Mouse (Mus musculus): ENCODE data around the gene Pbx1. TPM values are rescaled to one million over a fixed set of nuclear protein-coding genes. Genes with fewer than 3 reads are reported as not detected.
A peak's percentile ranks its signal among the peaks of the same experiment; 100 is the strongest.

Pbx1 gene
- polyA plus RNA-seq, 1 experiment from 2014 or later: 73.7 TPM

DNA sequence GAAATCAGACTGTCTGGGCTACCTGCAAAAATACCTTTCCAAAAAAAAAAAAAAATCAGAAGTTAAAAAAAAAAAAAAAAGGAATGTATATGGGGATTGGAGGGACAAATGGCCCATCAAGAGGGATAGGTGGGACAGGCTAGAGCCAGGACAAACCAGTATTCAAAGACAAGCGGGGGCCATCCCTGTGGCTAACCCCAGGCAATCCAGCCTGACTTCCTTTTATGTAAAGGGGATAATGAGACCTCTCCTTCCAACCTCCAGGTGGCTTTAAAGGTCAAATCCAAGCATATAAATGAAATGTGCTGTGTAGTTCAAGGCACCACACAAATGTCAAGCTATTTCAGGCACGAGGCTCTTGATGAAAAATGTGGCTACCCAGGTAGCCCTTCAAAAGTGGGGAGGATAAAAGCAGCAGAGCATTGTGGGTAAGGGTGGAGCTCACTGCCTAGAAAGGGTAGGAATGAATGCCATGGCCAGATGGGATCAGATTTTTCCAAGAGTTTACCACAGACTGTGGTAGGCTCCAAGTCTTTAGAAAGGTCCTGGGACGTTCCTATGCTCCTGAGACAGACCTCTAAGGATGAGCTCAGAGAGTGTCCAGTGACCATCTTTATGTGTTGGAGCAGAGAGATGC, 36.4 kb downstream of the Pbx1 start:
- no peak for ATAC-seq (ENCODE audit: low FRiP score, low read depth)
- H3K9me3 ChIP-seq: no peaks in the 10 kb centered on the region
- peaks cover 13% of the 10 kb centered on the region for H3K36me3 ChIP-seq
- peaks cover 49% of the 10 kb centered on the region for H3K4me1 ChIP-seq
- no peak overlapping the region for H3K27ac ChIP-seq (replicated peaks)
- H3K27me3 ChIP-seq: no peaks in the 10 kb centered on the region
- no peak overlapping the region for H3K9ac ChIP-seq (replicated peaks)
- no peak overlapping the region for H3K4me3 ChIP-seq
- no peak overlapping the region for H3K4me2 ChIP-seq (replicated peaks)
- 71% methylated on average over 3 of the region's 3 CpGs for WGBS

DNA sequence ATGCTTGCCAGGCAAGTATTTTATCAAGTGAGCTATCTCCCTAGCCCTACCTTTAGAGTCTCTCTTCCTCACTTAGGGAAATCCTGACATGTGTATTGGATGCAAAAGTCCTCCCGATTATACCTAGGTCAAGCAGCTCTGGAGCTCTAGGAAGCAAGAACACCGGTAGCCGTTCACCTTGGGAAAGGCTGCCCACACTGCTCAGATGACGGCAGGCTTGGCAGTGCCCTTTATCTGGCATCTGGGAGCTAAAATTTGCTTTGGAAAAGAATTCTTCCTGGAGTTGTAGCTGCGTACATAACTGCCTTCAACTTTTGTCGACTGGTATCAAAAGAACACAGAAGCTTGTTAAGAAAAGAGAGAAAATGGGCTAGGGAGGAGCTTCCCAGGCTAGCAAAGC, 37.5 kb downstream of the Pbx1 start:
- Histone ChIP-seq H3K27me3 (no peaks in the 10 kb centered on the region), H3K9ac (replicated peaks) (no peak overlapping the region), H3K36me3 (peaks cover 13% of the 10 kb centered on the region), H3K4me1 (peaks cover 52% of the 10 kb centered on the region), H3K27ac (replicated peaks) (no peak overlapping the region), H3K4me3 (no peak overlapping the region), H3K9me3 (no peaks in the 10 kb centered on the region), H3K4me2 (replicated peaks) (no peak overlapping the region)
- WGBS: 88% methylated on average over 6 of the region's 6 CpGs
- ATAC-seq (ENCODE audit: low FRiP score, low read depth): no peak

DNA sequence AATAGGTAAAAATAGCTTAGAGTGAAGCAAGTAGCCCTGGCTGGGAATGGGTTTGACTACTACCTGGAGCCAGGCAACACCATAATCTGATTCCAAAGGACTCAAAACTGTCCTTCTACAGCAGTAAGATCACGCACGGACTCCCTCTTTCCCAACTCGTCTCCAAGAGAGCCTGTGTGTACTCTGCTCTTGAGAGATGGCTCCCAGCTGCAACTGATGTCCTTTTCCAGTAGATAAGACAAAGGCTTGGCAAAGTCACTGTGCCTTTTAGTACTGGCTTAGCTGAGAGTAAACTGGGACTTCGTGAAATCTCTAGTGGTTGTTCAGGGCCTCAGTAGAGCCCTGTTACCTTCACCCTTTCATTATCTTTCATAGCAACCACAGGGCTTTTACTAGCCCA, 38.6 kb downstream of the Pbx1 start:
- no peak for ATAC-seq (ENCODE audit: low FRiP score, low read depth)
- no peaks in the 10 kb centered on the region for H3K9me3 ChIP-seq
- no peak overlapping the region for H3K4me3 ChIP-seq
- peaks cover 16% of the 10 kb centered on the region for H3K36me3 ChIP-seq
- WGBS: 58% methylated on average over 4 of the region's 4 CpGs
- no peak overlapping the region for H3K27ac ChIP-seq (replicated peaks)
- H3K4me1 ChIP-seq: peaks cover 52% of the 10 kb centered on the region
- no peak overlapping the region for H3K9ac ChIP-seq (replicated peaks)
- no peaks in the 10 kb centered on the region for H3K27me3 ChIP-seq
- no peak overlapping the region for H3K4me2 ChIP-seq (replicated peaks)

DNA sequence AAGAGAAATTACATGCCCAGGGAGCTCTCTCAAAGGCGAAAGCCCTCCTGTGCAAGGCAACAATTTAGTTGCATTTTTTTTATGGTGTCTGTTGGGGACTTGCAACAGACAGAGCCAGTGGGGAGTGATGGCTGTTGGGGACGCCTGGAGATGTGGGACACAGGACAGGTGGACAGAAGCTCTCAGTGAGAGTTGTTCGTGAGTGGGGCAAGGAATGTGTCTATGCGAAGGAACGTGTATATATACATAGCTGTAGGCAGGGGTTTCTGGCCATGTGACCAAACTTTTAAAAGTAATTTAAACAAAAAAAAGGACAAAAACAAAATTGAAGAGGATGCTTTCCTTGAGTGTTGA, 39.6 kb downstream of the Pbx1 start:
- peaks cover 16% of the 10 kb centered on the region for H3K36me3 ChIP-seq
- no peak for ATAC-seq (ENCODE audit: low FRiP score, low read depth)
- peaks cover 52% of the 10 kb centered on the region for H3K4me1 ChIP-seq
- no peaks in the 10 kb centered on the region for H3K9me3 ChIP-seq
- H3K27me3 ChIP-seq: no peaks in the 10 kb centered on the region
- H3K4me3 ChIP-seq: no peak overlapping the region
- no peak overlapping the region for H3K9ac ChIP-seq (replicated peaks)
- H3K4me2 ChIP-seq (replicated peaks): no peak overlapping the region
- 0 out of 2 replicates have a peak overlapping the region, but pooled peaks have one; percentile 1 for H3K27ac ChIP-seq (replicated peaks)
- WGBS: 43% methylated on average over 5 of the region's 5 CpGs

DNA sequence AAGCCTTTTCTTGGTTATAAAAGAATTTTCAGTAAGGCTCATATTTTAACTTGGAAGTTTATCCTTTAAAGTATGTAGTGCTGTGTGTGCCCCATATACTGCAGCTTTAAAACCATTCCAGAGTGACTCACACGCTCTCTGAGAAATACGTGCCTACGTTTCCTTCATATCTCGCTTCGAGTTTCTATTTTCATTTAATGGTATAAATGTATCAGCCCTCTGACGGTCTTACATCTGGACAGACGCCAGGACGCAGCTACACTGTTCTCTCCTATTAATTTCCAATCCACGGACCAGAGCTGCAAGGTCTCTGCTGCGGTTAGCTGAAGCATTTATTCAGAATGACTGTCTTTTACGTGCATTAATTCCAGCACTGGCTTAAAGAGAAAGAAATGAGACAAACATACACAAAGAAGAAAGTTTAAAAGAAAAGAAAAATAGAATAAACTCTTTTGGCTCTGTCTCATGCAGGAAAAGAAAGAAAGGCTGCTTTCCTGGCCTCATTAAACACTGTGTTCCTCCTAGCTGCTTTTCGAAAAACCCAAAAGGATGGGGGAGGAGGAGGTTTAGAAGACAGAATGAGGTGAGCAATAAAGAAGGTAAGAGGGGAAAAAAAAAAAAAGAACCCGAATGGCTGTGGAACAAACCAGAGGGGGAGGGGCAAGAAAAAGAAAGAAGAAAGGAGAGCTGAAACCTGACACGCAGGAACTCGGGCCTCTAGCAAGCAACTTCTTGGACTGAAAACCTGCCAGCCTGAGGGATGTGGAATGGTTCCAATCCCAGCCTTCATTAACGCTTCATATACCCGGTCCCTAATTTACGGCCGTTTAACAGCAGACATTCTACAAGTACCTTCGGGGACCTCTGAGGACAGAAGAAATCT, 40.2 kb downstream of the Pbx1 start:
- Histone ChIP-seq H3K9ac (replicated peaks) (no peak overlapping the region), H3K4me1 (peaks cover 56% of the 10 kb centered on the region), H3K9me3 (no peaks in the 10 kb centered on the region), H3K27ac (replicated peaks) (0 out of 2 replicates have a peak overlapping the region, but pooled peaks have one; percentile 1), H3K4me2 (replicated peaks) (no peak overlapping the region), H3K36me3 (peaks cover 16% of the 10 kb centered on the region), H3K27me3 (no peaks in the 10 kb centered on the region), H3K4me3 (no peak overlapping the region)
- WGBS: 43% methylated on average over 20 of the region's 20 CpGs
- peak; percentile 63; the same call in 1 of the 2 replicates for ATAC-seq (ENCODE audit: low FRiP score, low read depth)

DNA sequence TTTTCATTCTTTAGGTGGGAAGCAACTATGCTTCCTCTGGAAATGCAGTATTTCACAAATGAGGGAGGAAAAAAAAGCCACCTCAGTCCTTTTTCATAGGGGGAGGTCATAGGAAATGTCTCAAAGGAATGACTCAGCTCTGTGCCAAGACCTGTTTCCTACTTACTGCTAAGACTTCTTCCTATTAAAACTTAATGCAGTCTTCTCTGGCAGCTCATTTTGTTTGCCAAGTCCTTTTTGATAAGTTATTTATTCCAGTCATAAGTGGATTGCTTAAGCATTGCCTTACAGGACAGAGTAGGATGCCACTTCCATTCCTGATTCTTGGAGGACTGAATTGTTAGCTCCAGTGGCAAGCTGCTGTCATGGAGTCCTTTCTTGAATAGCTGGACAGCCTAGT, 41.3 kb downstream of the Pbx1 start:
- Histone ChIP-seq H3K9ac (replicated peaks) (no peak overlapping the region), H3K27me3 (no peaks in the 10 kb centered on the region), H3K4me2 (replicated peaks) (no peak overlapping the region), H3K4me1 (peaks cover 64% of the 10 kb centered on the region), H3K4me3 (no peak overlapping the region), H3K27ac (replicated peaks) (no peak overlapping the region), H3K9me3 (no peaks in the 10 kb centered on the region), H3K36me3 (peaks cover 16% of the 10 kb centered on the region)
- ATAC-seq (ENCODE audit: low FRiP score, low read depth): no peak

DNA sequence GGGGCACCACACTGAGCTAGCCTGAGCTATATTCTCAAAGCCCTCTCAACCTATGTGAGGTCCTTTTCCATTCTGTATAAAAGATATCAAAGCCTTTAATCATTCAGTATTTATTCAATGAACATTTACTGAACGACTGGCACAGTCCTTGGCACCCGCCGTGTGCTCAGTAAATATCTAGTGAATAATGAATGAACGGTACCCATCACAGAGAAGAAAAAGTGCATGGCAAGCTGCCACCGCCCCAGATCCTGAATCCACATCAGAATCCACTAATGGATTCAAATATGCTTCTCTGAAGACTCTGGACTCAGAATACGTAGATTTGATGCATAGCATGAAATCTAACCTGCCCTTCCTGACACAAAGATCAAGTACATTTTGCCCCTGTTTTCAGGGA, 45.9 kb downstream of the Pbx1 start:
- Histone ChIP-seq H3K9ac (replicated peaks) (no peak overlapping the region), H3K27ac (replicated peaks) (no peak overlapping the region), H3K9me3 (no peaks in the 10 kb centered on the region), H3K4me2 (replicated peaks) (no peak overlapping the region), H3K36me3 (peaks cover 14% of the 10 kb centered on the region), H3K4me3 (no peak overlapping the region), H3K27me3 (no peaks in the 10 kb centered on the region), H3K4me1 (peaks cover 69% of the 10 kb centered on the region)
- ATAC-seq (ENCODE audit: low FRiP score, low read depth): no peak
- WGBS: 74% methylated on average over 6 of the region's 6 CpGs

DNA sequence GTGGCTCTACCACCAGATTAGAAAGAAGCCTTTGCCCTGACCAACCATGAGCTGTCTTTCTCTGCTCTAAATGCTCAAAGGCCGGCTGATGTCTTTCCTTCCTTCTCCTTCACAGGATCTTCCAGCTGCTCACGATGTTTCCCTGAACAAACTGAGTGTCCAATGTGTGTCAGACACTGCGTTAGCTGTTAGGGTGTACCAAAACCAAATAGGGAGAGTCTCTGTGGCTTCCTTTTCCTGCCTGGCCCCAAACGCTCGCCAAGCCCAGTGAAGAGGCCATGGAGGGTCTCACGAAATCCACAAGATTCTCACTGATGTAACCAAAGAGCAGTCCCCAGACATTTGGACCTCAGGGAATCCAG, 47.5 kb downstream of the Pbx1 start:
- WGBS: 23% methylated on average over 6 of the region's 6 CpGs
- no peak for ATAC-seq (ENCODE audit: low FRiP score, low read depth)
- H3K9ac ChIP-seq (replicated peaks): no peak overlapping the region

DNA sequence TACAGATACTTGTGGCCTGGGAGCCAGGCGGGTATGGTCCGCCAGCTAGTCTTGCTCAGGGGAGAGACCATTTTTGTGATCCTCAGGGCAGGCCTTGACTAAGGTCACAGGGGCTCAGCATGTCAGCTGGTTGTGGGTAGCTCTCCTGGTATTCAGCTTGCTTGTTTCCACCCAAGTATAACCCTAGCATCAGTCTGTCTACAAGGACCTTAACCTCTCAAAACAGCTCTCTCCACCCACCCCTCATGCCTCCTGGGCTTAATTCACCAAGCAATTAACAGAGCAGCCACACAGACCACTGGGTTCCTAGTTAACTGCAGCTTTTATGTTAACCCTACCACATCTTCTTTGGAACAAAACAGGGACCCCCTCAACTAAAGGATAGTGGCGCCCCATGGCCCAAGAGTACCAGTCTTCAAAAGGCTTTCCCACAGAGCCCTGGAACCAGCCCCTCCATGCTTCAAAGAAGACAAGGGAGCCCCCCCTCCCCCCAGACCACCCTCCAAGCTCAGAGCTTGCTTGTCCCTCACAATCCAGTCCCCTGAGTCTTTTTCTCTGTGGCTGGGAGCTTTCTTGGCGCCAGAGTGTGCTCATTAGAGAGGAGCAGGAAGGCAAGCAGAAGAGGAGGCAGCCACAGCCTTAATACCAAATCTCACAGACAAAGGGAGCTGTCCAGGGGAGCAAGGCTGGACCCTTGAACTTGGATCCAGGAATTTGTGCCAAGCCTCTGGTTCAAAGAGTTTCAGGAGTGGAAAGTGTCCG, 48.1 kb downstream of the Pbx1 start:
- no peak overlapping the region for H3K9ac ChIP-seq (replicated peaks)
- H3K36me3 ChIP-seq: no peaks in the 10 kb centered on the region
- peak overlapping the region; percentile 5; the same call in 1 of the 2 replicates for H3K4me2 ChIP-seq (replicated peaks)
- ATAC-seq (ENCODE audit: low FRiP score, low read depth): peak; percentile 66
- peaks cover 82% of the 10 kb centered on the region for H3K4me1 ChIP-seq
- peak overlapping the region; percentile 73 for H3K27ac ChIP-seq (replicated peaks)
- H3K4me3 ChIP-seq: no peak overlapping the region
- WGBS: 11% methylated on average over 5 of the region's 5 CpGs
- no peaks in the 10 kb centered on the region for H3K9me3 ChIP-seq
- H3K27me3 ChIP-seq: no peaks in the 10 kb centered on the region

More for the DNA sequence above, 47.5 kb downstream of the Pbx1 start:
- H3K27me3 ChIP-seq: no peaks in the 10 kb centered on the region
- H3K36me3 ChIP-seq: peaks cover 4% of the 10 kb centered on the region; the same call in 1 of the 2 replicates
- H3K27ac ChIP-seq (replicated peaks): peak overlapping the region; percentile 73
- H3K9me3 ChIP-seq: no peaks in the 10 kb centered on the region
- peaks cover 76% of the 10 kb centered on the region for H3K4me1 ChIP-seq
- H3K4me3 ChIP-seq: no peak overlapping the region
- no peak overlapping the region; the same call in 1 of the 2 replicates for H3K4me2 ChIP-seq (replicated peaks)

DNA sequence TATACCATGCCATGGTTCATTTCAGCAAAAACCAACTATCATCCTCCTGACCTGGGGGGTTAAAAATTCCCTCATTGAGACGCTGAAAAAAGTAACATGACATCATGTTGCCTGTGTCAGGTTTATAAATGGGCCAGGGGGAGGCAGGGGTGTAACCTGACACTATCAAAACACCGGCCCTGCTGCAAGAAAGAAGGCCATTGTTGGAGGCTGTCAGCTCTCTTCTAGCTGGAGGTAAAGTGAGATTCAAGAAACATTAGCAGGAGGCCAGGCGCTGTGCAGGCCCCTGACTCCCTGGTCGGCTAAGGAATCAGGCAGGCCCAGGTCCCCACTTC, 49.3 kb downstream of the Pbx1 start:
- H3K4me2 ChIP-seq (replicated peaks): 0 out of 2 replicates have a peak overlapping the region, but pooled peaks have one; percentile 11
- no peaks in the 10 kb centered on the region for H3K9me3 ChIP-seq
- no peaks in the 10 kb centered on the region for H3K27me3 ChIP-seq
- no peaks in the 10 kb centered on the region for H3K36me3 ChIP-seq
- WGBS: under 1% methylated on average over 4 of the region's 4 CpGs
- H3K9ac ChIP-seq (replicated peaks): no peak overlapping the region
- H3K4me3 ChIP-seq: no peak overlapping the region
- ATAC-seq (ENCODE audit: low FRiP score, low read depth): peak; percentile 36; the same call in 1 of the 2 replicates
- H3K27ac ChIP-seq (replicated peaks): peak overlapping the region; percentile 32; the same call in 1 of the 2 replicates
- peaks cover 90% of the 10 kb centered on the region for H3K4me1 ChIP-seq

DNA sequence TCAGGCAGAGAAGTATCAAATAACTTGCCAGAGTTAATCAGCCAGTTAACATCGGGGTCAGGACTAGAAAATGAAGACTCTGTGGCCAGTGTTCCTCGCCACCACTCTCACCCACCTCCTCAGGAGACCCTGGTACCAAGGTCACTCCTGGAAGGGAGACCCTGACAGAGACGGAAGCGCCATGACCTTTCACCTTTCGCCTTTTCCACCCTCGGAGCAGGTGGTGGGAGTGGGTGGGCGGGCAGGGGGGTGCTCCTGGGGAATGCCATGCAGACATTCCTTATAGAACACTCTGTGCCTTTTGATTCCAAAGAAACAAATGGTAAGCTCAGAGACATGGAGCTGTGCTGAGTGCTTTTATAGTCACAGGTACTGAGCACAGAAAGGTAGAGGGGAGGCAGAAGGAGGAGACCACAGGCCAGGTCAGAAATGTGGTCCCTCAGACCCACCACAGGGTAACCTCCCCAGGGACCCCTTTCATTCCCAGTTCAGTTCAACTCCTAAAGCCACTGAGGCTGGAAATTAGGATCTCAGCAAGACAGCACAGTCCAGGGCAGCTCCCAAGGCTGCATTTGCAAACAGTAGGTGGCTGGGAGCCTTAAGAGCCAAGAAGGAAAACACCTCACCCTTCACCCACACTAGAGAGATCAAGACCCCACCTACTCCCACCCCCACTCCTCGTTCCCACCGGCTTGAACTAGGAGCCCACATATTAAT, 49.8 kb downstream of the Pbx1 start:
- no peak overlapping the region for H3K4me3 ChIP-seq
- 24% methylated on average over 9 of the region's 9 CpGs for WGBS
- H3K4me2 ChIP-seq (replicated peaks): no peak overlapping the region
- H3K4me1 ChIP-seq: peaks cover 94% of the 10 kb centered on the region
- ATAC-seq (ENCODE audit: low FRiP score, low read depth): peak; percentile 27
- H3K9me3 ChIP-seq: no peaks in the 10 kb centered on the region
- H3K27ac ChIP-seq (replicated peaks): 0 out of 2 replicates have a peak overlapping the region, but pooled peaks have one; percentile 31
- H3K27me3 ChIP-seq: no peaks in the 10 kb centered on the region
- no peaks in the 10 kb centered on the region for H3K36me3 ChIP-seq
- no peak overlapping the region for H3K9ac ChIP-seq (replicated peaks)
